Mouse (Mus musculus) adrenal gland, postnatal 25 days (tissue): ENCODE results near the gene Myo1b. TPM values are rescaled to one million over a fixed set of nuclear protein-coding genes. Genes with fewer than 3 reads are reported as not detected.
A peak's percentile ranks its signal among the peaks of the same experiment; 100 is the strongest.

Experiments used
- DNase-seq: peaks from one replicate; pipeline ENCODE4 v3.0.0; 2021; ENCODE audit warnings: mixed read lengths
- total RNA-seq: library from RNA; stranded (reverse); gene quantifications from 2 replicates; pipeline ENCODE4 v1.2.3, GENCODE M21; 2021

The Myo1b gene
- total RNA-seq, 1 experiment from 2014 or later = 69.3 TPM

DNA sequence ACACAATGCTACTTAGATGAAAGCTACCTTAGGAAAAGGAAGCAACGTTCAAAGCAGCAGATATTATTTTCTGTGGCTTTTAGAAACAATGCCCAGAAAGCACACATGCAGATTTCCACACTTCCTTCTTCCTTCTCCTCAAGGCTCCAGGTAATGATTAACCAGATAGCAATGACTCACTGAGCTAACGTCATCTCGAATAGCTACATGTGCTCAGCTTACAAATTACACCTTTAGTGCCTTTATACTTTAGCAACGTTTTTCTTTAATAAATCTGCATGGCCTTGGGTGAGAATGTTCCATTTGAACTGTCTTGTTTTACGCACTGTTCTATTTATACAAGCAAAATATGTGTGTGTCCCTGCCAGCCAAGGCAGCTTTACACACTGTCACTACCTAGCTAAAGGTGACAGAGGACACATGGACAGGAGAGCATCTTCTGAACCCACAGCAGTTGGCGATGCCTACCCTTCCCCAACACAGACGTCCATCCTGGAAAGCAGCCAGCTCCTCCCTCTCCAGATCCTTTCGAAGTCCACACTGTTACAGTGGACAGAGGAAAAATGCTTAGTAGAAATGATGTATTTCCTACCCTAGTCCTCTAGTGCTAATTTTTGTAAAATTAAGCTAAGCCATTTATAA, 66.2 kb downstream of the Myo1b start:
- DNase-seq = no peak

DNA sequence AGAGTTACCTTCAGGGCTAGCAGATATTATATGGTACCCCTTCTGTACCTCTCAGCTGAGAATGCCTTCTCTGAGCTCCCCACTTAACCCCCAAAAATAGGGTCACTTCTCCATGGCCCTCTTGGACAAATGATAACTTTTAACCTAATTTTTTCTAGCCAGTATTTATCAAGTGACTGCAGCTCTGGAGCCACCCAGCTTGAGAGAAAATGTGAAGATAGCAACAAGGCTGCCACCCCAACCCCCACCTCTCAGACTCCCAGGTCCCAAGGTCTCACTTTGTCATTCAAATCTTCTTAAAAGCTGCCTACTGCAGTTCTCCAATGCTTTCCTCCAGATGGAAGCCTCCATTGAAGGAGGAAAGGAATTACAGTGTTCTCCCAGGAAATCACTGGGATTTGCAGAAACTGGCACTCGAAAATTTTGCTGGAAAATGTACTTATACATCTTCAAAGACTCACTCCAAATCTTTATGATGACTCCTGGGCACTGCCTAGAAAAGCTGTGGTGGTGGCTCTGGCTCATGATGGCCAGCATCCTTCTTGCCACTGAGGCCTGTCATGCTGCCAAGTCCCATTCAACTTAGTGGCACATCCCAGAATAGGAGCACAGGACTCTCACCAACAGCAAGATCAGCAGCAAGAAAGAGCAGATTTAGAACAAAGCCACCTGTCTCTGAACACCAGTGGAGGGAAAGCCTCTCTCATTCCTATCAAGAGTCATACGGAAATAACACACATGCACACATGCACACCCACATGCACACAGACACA, 70.4 kb downstream of the Myo1b start:
- no peak for DNase-seq

- DNase-seq = no peak
Observed at GRCm38 (mm10) chr1:51837845-51838623, 77.8 kb downstream of the Myo1b start.

DNA sequence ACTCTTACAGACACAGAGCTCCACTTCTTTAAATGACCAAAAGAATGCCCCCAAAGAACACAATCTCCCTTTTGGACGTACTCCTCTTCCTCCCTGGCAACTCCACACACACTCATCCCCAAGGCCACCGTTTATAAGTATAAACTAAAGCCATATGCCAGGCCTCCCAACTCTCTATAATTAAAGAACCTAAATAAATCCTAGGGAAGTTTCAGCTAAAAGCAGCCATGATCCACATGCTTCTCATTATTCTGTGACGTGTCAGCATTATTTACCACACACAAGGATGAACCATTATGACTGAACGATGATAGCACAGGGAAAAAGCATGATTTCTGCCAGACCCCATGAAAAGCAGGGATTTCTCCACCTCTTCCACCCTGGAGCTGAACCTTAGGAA, 78.6 kb downstream of the Myo1b start:
- DNase-seq = no peak

DNA sequence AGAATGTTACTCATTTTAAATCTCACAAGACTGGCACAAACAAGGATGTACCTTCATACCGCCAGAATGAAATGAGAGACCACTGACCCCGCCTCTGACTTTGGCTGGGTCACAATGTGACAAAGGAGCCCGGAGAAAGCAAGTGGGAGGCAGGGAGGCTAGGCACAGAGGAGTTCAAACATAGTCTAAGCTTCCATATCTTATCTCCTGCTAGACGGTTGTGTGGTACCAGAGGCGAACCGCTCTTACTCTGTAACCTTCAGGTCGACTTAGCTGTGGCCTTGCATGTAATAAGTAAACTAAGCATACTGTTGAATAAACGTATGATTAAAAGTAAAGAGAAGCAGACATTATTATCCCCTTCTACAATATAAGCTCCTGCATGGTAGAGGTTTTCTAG, 80.1 kb downstream of the Myo1b start:
- DNase-seq = no peak

- DNase-seq = no peak
Observed at GRCm38 (mm10) chr1:51834072-51834471, 81.8 kb downstream of the Myo1b start.

GRCm38 (mm10) chr1:51829353-51829752, 86.5 kb downstream of the Myo1b start:
- DNase-seq = peak; percentile 45

DNA sequence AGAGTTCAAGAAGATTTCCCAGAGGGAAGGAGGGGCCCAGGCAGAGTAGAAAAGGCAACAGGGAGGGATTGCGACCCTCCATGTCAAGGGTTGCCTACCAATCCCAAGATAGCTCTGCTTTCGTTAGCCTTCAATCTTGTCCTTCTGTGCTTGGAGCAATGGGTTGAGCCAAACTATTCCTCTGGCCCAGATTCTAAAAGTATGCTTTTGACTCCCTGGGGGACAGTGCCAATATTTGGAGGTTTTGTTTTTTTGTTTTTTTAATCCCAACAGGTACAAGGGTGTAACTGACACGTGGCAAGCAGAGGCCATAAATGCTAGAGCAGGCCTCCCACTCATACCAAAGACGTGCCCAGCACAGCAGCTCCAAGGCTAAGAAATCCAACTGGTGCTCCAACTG, 93.3 kb downstream of the Myo1b start:
- no peak for DNase-seq

DNA sequence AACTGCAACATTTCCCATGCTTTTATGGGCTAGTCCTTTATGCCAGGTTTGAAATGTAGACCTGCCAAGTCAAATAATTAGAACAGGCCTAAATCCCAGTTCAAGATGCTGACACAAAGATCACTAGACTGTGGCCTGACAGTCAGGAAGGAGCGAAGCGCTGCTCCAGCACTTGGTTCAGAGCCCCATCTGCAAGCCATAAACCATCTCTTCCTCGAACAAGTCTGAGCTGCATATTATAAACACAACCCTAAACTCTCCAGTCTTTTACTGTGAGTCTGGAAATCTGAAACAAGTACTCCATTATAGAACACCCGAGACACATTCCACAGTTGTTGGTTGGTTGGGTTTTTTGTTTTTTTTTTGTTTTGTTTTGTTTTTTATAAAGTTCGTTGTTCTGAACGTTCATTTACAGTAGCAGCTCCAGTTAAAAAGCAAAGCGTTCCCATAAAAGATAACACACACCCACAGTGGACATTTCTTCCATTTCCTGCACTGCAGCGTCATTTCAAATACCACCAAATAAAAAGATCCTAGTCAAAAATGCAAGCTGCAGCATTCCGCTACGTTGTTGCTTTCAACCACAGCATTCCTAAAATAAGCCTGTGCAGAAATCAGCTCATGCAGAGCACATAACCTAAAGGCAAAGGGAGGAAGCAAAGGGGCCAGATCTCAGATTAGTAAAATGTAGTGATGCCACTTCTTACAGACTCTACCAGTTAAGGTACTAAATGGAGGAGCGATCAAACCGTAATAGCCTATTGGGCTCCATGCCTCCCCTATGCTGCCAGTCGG, 94.0 kb downstream of the Myo1b start:
- DNase-seq = no peak

DNA sequence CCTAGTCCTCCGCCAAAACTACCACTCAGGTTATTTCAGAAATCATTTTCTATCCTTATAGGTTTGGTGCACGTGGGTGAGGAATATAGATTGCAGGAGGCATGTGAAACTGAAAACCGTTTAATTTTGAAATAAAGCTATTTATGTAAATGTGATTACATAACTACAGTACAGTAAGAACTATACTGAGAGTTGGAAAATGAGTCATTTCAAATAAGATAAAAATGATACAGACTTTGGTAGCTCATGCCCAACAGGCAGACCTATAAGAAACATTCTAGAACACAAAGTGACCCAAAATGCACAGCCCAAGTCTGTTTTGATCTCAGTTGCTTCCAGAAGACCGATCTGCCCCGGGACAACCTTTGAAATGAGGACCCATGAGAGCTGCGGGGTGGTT, 95.4 kb downstream of the Myo1b start:
- DNase-seq = no peak

- DNase-seq = no peak
Observed at GRCm38 (mm10) chr1:51820013-51820441, 95.8 kb downstream of the Myo1b start.

DNA sequence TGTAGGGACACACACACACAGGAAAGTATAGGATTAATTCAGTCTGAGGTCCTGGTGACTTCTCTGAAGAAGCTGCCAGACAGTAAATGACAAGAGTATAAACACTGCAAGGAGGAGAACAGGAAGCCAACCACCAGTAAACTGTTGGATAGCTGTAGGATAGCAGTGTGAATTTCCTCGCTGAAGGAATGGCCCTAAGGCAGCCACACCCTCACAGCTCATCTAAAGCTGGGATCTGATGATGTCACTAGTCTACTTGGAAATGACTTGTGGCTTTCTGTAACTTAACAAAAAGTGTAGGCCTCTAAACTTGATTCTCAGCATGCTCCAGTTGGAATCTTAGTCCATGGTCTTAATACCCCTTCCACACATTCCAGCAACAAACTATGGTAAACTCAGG, 100.2 kb downstream of the Myo1b start:
- no peak for DNase-seq

GRCm38 (mm10) chr1:51814854-51815630, 100.8 kb downstream of the Myo1b start:
- DNase-seq = no peak

GRCm38 (mm10) chr1:51808847-51809246, 107.0 kb downstream of the Myo1b start:
- no peak for DNase-seq

- no peak for DNase-seq
Observed at GRCm38 (mm10) chr1:51808228-51808627, 107.6 kb downstream of the Myo1b start.

GRCm38 (mm10) chr1:51805040-51805610, 110.7 kb downstream of the Myo1b start:
- DNase-seq = no peak

- DNase-seq = peak; percentile 26
Observed at GRCm38 (mm10) chr1:51804296-51805039, 111.4 kb downstream of the Myo1b start.

DNA sequence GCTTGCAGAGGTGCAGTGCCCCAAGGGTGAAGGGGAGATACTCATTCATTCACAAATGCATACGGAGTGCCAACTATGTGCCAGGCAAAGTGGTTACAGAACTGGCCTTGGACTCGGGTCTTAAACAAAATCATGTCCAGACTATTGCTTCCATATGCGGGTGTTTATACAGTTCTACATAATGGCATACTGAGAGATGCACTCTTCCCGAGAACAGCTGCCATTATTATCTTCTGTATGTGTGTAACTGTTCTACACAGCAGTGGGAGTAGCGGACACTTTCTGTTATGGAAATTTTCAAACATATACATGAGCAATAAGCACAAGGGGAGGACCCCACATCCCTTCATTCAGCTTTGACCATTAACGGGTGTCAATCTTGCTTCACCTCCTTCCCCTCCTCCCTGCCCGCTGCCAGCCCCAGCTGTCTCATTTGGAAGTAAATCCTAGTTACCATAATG, 117.8 kb downstream of the Myo1b start:
- DNase-seq = no peak

GRCm38 (mm10) chr1:51795586-51796309, 120.1 kb downstream of the Myo1b start:
- peak; percentile 39 for DNase-seq

DNA sequence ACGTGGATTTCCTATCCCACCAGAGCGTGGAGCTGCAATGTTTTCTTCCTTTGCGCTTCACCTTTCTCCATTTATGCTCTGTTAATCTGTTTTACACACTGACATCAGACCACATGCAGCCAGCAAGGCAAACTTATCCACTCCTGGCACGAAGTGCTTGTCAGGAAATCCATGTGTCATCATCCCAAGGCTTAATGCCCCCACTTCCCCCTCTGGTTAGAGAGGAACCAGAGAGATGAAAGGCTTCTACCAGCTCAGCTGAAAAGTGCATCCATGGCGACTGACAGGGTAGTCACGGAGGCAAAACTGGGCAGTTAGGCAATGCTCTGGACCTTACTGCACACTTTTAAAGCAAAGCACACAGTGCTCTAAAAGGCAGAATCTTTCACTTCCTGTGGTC, 126.6 kb downstream of the Myo1b start:
- DNase-seq = peak; percentile 12
